Mouse (Mus musculus): Measurements from ENCODE around the gene Smap2. TPM values are rescaled to one million over a fixed set of nuclear protein-coding genes. Genes with fewer than 3 reads are reported as not detected.

Smap2 gene
- polyA plus RNA-seq (2012; fragmentation: generic; extraction: Trizol), result 10 to 100 TPM; 11.1 to 36.4 TPM

GRCm38 (mm10) chr4:121016928-121017657 lies at the start of gene Smap2:
Gene Smap2 (minus strand): TSS chr4:121017247.

GRCm38 (mm10) chr4:121039331-121040115 lies 22.5 kb upstream of the Smap2 start, which contains the start of gene Col9a2:
Gene Col9a2 (plus strand): TSS chr4:121039385.

GRCm38 (mm10) chr4:120951428-120951973 lies 65.5 kb downstream of the Smap2 start, which contains the start of gene Zfp69:
Gene Zfp69 (minus strand): TSS chr4:120951699.

GRCm38 (mm10) chr4:120924554-120925299 lies 92.3 kb downstream of the Smap2 start, which contains the start of gene Exo5:
Gene Exo5 (minus strand): TSS chr4:120925017.

Other genes with a start within 250 kb of the Smap2 start
- 10 to 100 TPM; 25.9 to 54.8 TPM for gene Nfyc, start 185.7 kb downstream of the Smap2 start, polyA plus RNA-seq (2012; fragmentation: generic; extraction: Trizol)
- under 1 TPM; under 0.01 to 0.05 TPM for gene Rims3, start 162.4 kb downstream of the Smap2 start, polyA plus RNA-seq (2012; fragmentation: generic; extraction: Trizol)
- gene Exo5, start 92.2 kb downstream of the Smap2 start, polyA plus RNA-seq (2012; fragmentation: generic; extraction: Trizol), result 1 to 10 TPM; 1.5 to 9.1 TPM
- under 1 TPM; 0.06 to 0.73 TPM for gene Zfp69, start 65.5 kb downstream of the Smap2 start, polyA plus RNA-seq (2012; fragmentation: generic; extraction: Trizol)
- gene Col9a2, start 22.1 kb upstream of the Smap2 start, polyA plus RNA-seq (2012; fragmentation: generic; extraction: Trizol), result under 1 TPM in 1 of 2 experiments, not detected in 1; 0.25 TPM
- gene Zmpste24, start 81.0 kb upstream of the Smap2 start, polyA plus RNA-seq (2012; fragmentation: generic; extraction: Trizol), result 10 to 100 TPM in 1 of 2 experiments, 1 to 10 TPM in 1; 2.8 to 13.6 TPM
- not detected for gene Tmco2, start 92.0 kb upstream of the Smap2 start, polyA plus RNA-seq (2012; fragmentation: generic; extraction: Trizol)
- gene Rlf, start 197.8 kb upstream of the Smap2 start, polyA plus RNA-seq (2012; fragmentation: generic; extraction: Trizol), result 1 to 10 TPM in 1 of 2 experiments, under 1 TPM in 1; 0.15 to 2.6 TPM

All from C3H10T1/2 (cell line).